Mouse (Mus musculus) cerebellum, postnatal 25 days (tissue): ENCODE measurements around the gene Tjp2.

ENCODE experiments used
- DNase-seq, 2 experiments: peaks; one replicate each; pipeline ENCODE4 v3.0.0; 2021; ENCODE audit warnings: mixed read lengths in 2 of 2

Gene Tjp2

GRCm38 (mm10) chr19:24054265-24054664 lies 170.6 kb downstream of the Tjp2 start:
- DNase-seq, result no peak

DNA sequence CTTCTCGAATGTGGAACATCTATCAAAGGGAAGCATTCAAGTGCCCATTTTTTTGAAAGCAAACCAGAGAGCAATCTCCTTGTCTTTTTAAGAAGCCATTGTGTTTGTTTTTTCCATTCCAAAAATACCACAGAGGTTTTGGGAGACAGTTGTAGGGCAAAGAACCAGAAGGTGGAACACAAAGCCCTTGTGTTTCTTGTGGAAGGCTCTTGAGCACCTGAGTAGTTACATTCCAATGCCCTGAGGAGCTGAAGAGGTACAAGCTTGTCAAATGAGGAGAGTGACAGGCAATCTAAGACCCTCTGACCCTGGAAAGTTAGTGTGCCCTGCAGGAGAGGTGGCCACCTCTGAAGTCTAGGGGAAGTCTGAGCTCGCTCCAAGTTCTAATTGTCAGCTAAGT lies 174.3 kb downstream of the Tjp2 start:
- no peak for DNase-seq

DNA sequence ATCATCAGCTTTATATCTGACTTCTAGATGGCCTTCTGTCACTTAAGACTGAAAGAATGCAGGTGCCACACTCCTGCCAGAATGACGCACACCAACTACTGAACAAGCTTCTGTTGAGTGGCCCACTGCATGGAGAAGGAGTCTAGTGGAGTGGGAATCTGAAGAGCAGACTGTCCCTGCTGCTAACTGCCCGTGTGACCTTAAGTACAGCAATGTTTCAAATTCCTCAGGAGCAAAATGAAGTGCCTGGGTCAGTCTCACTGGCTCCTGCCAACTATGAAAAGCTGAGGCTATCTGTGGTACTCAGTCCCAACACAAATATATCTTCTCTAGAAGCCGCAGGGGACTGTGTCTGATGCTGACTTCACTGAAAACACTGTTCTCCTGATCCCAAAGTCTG lies 175.5 kb downstream of the Tjp2 start:
- DNase-seq, result no peak

DNA sequence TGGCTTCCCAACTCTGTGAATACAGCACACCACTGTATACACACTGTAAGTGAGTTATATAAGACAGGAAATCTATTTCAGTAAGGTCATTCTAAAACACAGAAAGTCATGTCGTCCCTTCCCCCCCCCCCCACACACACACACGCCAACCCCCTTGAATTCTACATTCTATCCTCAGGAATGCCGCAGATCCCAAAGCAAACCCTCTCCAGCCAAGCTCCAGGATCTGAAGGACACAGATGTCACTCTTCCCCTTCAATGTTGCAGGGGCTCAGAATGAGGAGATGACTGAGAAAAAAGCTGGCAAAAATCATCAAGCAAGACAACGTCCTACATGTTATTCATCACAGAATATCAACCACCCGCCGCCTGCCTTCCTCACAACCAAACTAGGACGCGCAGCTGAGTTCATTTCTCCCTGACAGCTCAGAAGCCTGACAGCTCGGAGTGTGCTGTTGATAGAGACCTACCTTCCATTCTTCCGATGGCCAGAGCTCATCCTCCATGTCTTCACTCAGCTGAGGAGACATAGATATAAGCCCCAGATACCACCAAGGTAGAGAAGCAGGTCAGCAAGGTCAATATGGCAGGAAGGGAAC lies 178.3 kb downstream of the Tjp2 start:
- no peak for DNase-seq
